ENCODE assay signal across 8 mouse cellular contexts in genomic region chr17:35776811-35777609, GRCm38 (mm10). TPM values are rescaled to one million over a fixed set of nuclear protein-coding genes. Genes with fewer than 3 reads are reported as not detected.
A peak's percentile ranks its signal among the peaks of the same experiment; 100 is the strongest.
DNase-seq lines count a peak whose midpoint lies in the region; ATAC-seq and TF ChIP-seq lines count a peak whose summit lies in the region.

No protein-coding gene starts in this region.

- peak; percentile 61 for ATAC-seq in lung, embryonic 15.5 days (ENCODE audit: borderline replicate concordance, extremely low read depth, low FRiP score, low TSS enrichment)

- whole genome bisulfite sequencing in lung, embryonic 15.5 days: 10% methylated on average over 13 of the region's 13 CpGs

- no peaks in the 10 kb centered on the region for H3K27me3 ChIP-seq in lung, embryonic 15.5 days

- no peak overlapping the region for H3K4me3 ChIP-seq in layer of hippocampus, adult 2 months
- no peak overlapping the region for H3K4me3 ChIP-seq in lung, embryonic 15.5 days

- no peaks in the 10 kb centered on the region for H3K36me3 ChIP-seq in lung, embryonic 15.5 days

- DNase-seq in NIH3T3 (ENCODE audit: low read depth): peak; percentile 98
- peak; percentile 85 to 91 for DNase-seq in cerebellum, adult 18-20 months
- DNase-seq in frontal cortex, adult 2 months (ENCODE audit: extremely low spot score in 1 of 2, low spot score in 1 of 2): peak; percentile 69 to 87
- peak; percentile 85 to 89 for DNase-seq in heart, postnatal 36 days
- peak; percentile 75 to 77 for DNase-seq in layer of hippocampus, adult 2 months (ENCODE audit: low spot score in 2 of 2)
- DNase-seq in right cerebral cortex, postnatal 14 days: peak; percentile 63
- no peak for DNase-seq in thymus, postnatal 10 days (ENCODE audit: low spot score in 2 of 2)

- peak overlapping the region; percentile 13 for H3K4me2 ChIP-seq in lung, embryonic 15.5 days

- H3K9me3 ChIP-seq in lung, embryonic 15.5 days: no peaks in the 10 kb centered on the region

- H3K4me1 ChIP-seq in lung, embryonic 15.5 days: peaks cover 34% of the 10 kb centered on the region

- H3K27ac ChIP-seq in layer of hippocampus, adult 2 months: peak overlapping the region; percentile 77
- peak overlapping the region; percentile 83 for H3K27ac ChIP-seq in lung, embryonic 15.5 days

- intact Hi-C loops in heart, postnatal 36 days (cut with DNase I): no loop called here

- H3K9ac ChIP-seq in lung, embryonic 15.5 days: no peak overlapping the region

- no peak for TF ChIP-seq CTCF in layer of hippocampus, adult 2 months (conservative IDR thresholded peaks at IDR 0.05)

RNA-seq across cellular contexts. Expression of gene Ier3, which starts 44.5 kb away (rescaled TPM):
- 11.2 and 14.5 TPM in 2 replicates for polyA plus RNA-seq in frontal cortex, adult 2 months (2012; rRNA removed)
- total RNA-seq in heart, postnatal 36 days (2021): 10 to 100 TPM; 26.8 to 43.0 TPM
- 1 to 10 TPM; 5.0 to 6.1 TPM for total RNA-seq in layer of hippocampus, adult 2 months (2021)
- polyA plus RNA-seq in lung, embryonic 15.5 days (2015; fragmentation: Nextera tagmentation; extraction: Ambion mirVana): 17.9 and 21.0 TPM in 2 replicates

RNA-seq across cellular contexts. Expression of gene Flot1, which starts 46.0 kb away (rescaled TPM):
- polyA plus RNA-seq in frontal cortex, adult 2 months (2012; rRNA removed): 178 and 209 TPM in 2 replicates
- total RNA-seq in heart, postnatal 36 days (2021): 100 to 1,000 TPM; 154 to 159 TPM
- 100 to 1,000 TPM; 124 to 128 TPM for total RNA-seq in layer of hippocampus, adult 2 months (2021)
- 50.1 and 54.4 TPM in 2 replicates for polyA plus RNA-seq in lung, embryonic 15.5 days (2015; fragmentation: Nextera tagmentation; extraction: Ambion mirVana)

Comparison
In these comparisons a context has a peak if more than half of its experiments do, and no peak if none do; other contexts are left out.
1. DNase-seq: peak in NIH3T3 (single experiment), cerebellum, adult 18-20 months (2 of 2), frontal cortex, adult 2 months (2 of 2), heart, postnatal 36 days (2 of 2), layer of hippocampus, adult 2 months (2 of 2) and right cerebral cortex, postnatal 14 days (single experiment); none in thymus, postnatal 10 days (0 of 2).